Mouse (Mus musculus) kidney, postnatal 0 days (tissue): ENCODE data around the gene Tmprss6. TPM values are rescaled to one million over a fixed set of nuclear protein-coding genes. Genes with fewer than 3 reads are reported as not detected.

Experiments
- ATAC-seq: fragments of 200-750 bp; cut with Nextera tagmentation; replicated peaks from 2 replicates; pipeline ENCODE4 v1.8.0; 2017; ENCODE audit warnings: low read depth, moderate number of reproducible peaks, moderate TSS enrichment, moderate library complexity; ENCODE audit not compliant: low FRiP score
- DNase-seq: peaks from one replicate; pipeline ENCODE4 v3.0.0-alpha.2; 2016; ENCODE audit warnings: low spot score
- H3K27ac ChIP-seq: fragments of 300-500 bp; sonication (generic); 2 replicates; pipeline ENCODE4 v1.5.1; 2014; ENCODE audit warnings: mild to moderate bottlenecking
- H3K27me3 ChIP-seq: fragments of 300-500 bp; sonication (generic); 2 replicates; pipeline ENCODE4 v1.6.1; 2014; ENCODE audit warnings: low read length, mixed read lengths; ENCODE audit not compliant: insufficient read depth
- H3K36me3 ChIP-seq: fragments of 300-500 bp; sonication (generic); 2 replicates; pipeline ENCODE4 v1.6.1; 2014; ENCODE audit warnings: low read length, mixed read lengths; ENCODE audit not compliant: insufficient read depth
- H3K4me1 ChIP-seq: fragments of 300-500 bp; sonication (generic); replicated peaks from 2 replicates; pipeline ENCODE4 v1.6.1; 2014; ENCODE audit warnings: antibody characterized with exemption, low read length, mixed read lengths; ENCODE audit not compliant: insufficient read depth
- H3K4me2 ChIP-seq: fragments of 300-500 bp; sonication (generic); 2 replicates; pipeline ENCODE4 v1.6.1; 2014; ENCODE audit warnings: mild to moderate bottlenecking, low read length, moderate library complexity, mixed read lengths
- H3K4me3 ChIP-seq: fragments of 300-500 bp; sonication (generic); replicated peaks from 2 replicates; pipeline ENCODE4 v1.5.1; 2014; ENCODE audit warnings: low read depth, low read length
- H3K9ac ChIP-seq: fragments of 300-500 bp; sonication (generic); 2 replicates; pipeline ENCODE4 v1.6.1; 2014; ENCODE audit warnings: low read depth, low read length
- H3K9me3 ChIP-seq: fragments of 300-500 bp; sonication (generic); replicated peaks from 2 replicates; pipeline ENCODE4 v1.6.1; 2016; ENCODE audit warnings: low read length, inconsistent platforms, mixed read lengths
- CTCF ChIP-seq: IDR thresholded peaks from 2 replicates; pipeline ENCODE4 v1.5.1; 2016; ENCODE audit warnings: antibody characterized with exemption, low read depth, mild to moderate bottlenecking, moderate library complexity
- WGBS: fragments of 180-500 bp; shearing (Covaris S2); extraction: QIAGEN DNeasy Blood & Tissue Kit; methylation state at CpG from one replicate; pipeline ENCODE4 v1.1.7; 2014; 5-methylcytosine and 5-hydroxymethylcytosine counted together
- polyA plus RNA-seq: library from polyadenylated mRNA; unstranded; fragments of >200 nt; fragmentation: Nextera tagmentation; extraction: Ambion mirVana; gene quantifications from 2 replicates; pipeline ENCODE4 v1.2.1, GENCODE M21; 2015

Tmprss6 gene
- polyA plus RNA-seq, 1 experiment from 2014 or later = 0.24 TPM

DNA sequence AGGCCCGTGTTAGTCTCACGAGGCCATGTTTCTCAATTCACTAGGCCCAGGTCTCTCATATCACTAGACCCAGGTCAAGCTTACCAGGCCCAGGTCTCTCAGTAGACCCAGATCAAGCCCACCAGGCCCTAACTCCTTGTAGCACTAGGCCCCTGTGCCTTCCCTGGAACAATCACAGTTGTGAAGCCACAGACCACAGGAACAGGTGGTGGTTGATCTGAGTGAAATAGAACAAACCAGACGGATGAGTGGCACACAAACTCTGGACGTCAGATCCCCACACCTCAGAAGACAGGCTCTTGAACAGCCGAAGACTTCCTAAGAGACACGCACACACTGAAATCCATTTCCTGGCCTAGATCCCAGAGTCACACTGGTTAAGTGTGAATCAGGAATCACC lies 42.3 kb upstream of the Tmprss6 start:
- ATAC-seq (no peak), DNase-seq (no peak)
- Histone ChIP-seq H3K36me3 (no peaks in the 10 kb centered on the region), H3K9me3 (no peaks in the 10 kb centered on the region), H3K27me3 (no peaks in the 10 kb centered on the region), H3K4me3 (no peak overlapping the region), H3K9ac (no peak overlapping the region), H3K4me2 (no peak overlapping the region), H3K4me1 (no peaks in the 10 kb centered on the region; the same call in 1 of the 2 replicates), H3K27ac (no peak overlapping the region)
- WGBS = 82% methylated on average over 6 of the region's 6 CpGs
- TF ChIP-seq CTCF = no peak

DNA sequence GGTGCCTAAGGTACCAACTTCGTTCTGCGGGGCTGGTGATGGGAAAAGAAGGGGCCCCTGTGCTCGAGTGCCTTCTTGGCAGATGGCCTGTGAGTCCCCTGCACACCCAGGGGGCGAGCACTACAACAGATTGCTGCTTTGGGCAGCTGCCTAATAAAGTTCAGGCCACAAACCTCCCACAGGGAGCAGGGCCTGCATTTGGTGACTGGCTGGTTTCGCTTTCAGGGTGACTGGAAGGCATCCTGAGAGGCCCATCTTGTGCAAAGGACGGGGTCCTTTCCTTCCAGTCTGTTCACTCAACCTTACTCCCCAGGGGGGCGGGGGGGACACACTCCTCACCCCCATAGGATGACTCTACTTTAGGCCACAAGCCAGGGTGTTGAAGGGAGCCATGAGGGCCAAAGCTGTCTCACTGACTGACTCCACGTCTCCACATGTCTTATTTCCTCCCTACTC lies 41.7 kb upstream of the Tmprss6 start:
- Histone ChIP-seq H3K4me1 (no peaks in the 10 kb centered on the region; the same call in 1 of the 2 replicates), H3K4me3 (no peak overlapping the region), H3K36me3 (no peaks in the 10 kb centered on the region), H3K9ac (no peak overlapping the region), H3K9me3 (no peaks in the 10 kb centered on the region), H3K27me3 (no peaks in the 10 kb centered on the region), H3K27ac (no peak overlapping the region), H3K4me2 (no peak overlapping the region)
- ATAC-seq (no peak), DNase-seq (no peak)
- no peak for TF ChIP-seq CTCF
- 65% methylated on average over 8 of the region's 8 CpGs for WGBS

DNA sequence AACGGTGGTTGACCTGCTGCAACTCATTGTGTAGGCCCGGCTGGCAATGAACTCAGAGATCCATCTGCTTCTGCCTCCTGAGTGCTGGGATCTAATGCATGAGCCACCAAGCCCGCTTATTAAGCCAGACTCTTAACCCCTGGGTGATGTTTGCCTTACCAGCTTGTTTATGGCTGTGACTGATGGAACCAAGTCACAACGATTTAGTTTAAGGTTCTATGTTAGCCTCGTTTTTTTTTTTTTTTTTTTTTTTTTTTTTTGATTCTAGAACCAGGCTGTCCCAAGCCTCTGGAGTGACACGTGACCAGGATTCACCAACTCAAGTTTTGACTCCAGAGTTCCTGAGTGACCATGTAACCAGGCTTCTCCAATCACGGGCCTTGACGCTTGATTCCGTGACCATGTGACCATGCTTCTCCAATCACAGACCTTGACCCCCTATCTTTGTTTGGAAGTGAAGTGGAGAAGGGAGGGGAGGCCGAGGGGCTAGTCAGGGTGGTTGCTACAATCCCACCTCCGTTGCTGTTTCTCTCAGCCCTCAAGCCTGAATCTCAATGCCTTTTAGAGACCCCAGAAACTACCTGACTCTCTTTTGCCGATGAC lies 41.0 kb upstream of the Tmprss6 start:
- Histone ChIP-seq H3K4me1 (no peaks in the 10 kb centered on the region; the same call in 1 of the 2 replicates), H3K9me3 (no peaks in the 10 kb centered on the region), H3K36me3 (no peaks in the 10 kb centered on the region), H3K27me3 (no peaks in the 10 kb centered on the region), H3K4me2 (no peak overlapping the region), H3K9ac (no peak overlapping the region), H3K4me3 (no peak overlapping the region), H3K27ac (no peak overlapping the region)
- 57% methylated on average over 12 of the region's 12 CpGs for WGBS
- ATAC-seq (no peak), DNase-seq (no peak)
- TF ChIP-seq CTCF = no peak

DNA sequence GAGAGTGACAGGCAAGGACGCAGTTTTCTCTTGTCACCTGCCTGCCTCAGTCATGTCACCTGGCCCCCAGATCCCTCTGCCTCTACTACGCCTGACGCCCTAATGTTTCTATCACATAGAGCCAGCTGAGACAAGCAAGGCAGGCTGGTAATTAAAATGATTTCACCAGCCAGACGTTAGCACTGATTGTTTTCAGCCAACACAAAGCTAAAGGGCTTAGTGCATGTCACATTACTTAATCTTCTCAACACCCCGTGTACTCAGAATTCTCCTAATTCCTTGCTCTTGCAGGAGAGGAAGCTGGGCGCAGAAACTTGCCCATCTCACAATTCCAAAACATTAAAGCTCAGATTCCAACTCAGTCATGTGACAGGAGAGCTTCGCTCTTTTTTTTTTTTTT lies 40.0 kb upstream of the Tmprss6 start:
- TF ChIP-seq CTCF = no peak
- Histone ChIP-seq H3K9me3 (no peaks in the 10 kb centered on the region), H3K4me3 (no peak overlapping the region), H3K9ac (no peak overlapping the region), H3K4me1 (no peaks in the 10 kb centered on the region; the same call in 1 of the 2 replicates), H3K27ac (no peak overlapping the region), H3K36me3 (no peaks in the 10 kb centered on the region), H3K27me3 (no peaks in the 10 kb centered on the region), H3K4me2 (no peak overlapping the region)
- 68% methylated on average over 7 of the region's 7 CpGs for WGBS
- DNase-seq (no peak), ATAC-seq (no peak)

DNA sequence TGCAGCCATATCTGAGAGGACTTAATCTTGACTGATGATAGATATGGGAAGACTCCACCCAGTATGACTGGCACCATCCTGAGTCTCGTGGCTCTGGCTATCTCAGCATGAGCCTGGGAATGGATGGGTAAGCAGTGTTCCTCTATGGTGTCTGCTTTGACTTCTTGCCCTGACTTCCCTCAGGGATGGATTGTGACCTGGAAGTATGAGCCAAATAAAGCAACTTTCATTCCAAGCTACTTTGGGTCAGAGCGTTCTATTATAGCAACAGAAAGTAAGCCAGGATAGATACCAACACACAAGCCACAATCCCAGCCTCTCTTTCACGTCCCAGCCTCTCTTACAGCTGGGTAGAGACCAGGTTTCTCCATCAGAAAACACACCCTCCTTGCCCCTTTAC lies 37.1 kb upstream of the Tmprss6 start:
- no peak for ATAC-seq
- WGBS = 76% methylated on average over 3 of the region's 3 CpGs
- no peak overlapping the region for H3K27ac ChIP-seq

DNA sequence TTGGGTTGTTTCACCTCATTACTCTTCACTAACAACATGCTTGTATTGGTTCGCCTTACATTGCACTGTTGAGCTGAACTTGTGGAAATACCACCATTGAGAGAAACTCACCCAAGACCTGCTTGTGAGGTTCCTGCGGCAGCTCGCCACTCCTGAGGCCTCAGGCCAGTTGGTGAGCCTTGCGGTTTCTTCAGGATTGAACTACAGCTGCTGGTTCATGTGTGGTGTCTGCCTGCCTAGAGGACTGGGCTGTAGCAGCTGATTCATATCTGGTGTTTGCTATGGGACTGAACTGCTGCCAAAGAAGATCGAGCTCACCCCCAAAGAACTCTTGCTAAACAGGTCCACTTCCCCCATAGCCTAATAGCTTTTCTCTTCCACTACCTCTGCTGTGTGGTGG lies 36.4 kb upstream of the Tmprss6 start:
- H3K9ac ChIP-seq = no peak overlapping the region
- no peak for ATAC-seq
- no peak overlapping the region for H3K27ac ChIP-seq
- H3K4me1 ChIP-seq = no peaks in the 10 kb centered on the region
- no peak for DNase-seq
- no peak overlapping the region for H3K4me3 ChIP-seq
- H3K4me2 ChIP-seq = no peak overlapping the region
- H3K36me3 ChIP-seq = no peaks in the 10 kb centered on the region
- TF ChIP-seq CTCF = no peak
- 88% methylated on average over 5 of the region's 5 CpGs for WGBS
- H3K27me3 ChIP-seq = no peaks in the 10 kb centered on the region
- H3K9me3 ChIP-seq = no peaks in the 10 kb centered on the region

More for the DNA sequence above, 37.1 kb upstream of the Tmprss6 start:
- Histone ChIP-seq H3K4me1 (no peaks in the 10 kb centered on the region), H3K27me3 (no peaks in the 10 kb centered on the region), H3K36me3 (no peaks in the 10 kb centered on the region), H3K9ac (no peak overlapping the region), H3K4me3 (no peak overlapping the region), H3K9me3 (no peaks in the 10 kb centered on the region), H3K4me2 (no peak overlapping the region)
- no peak for DNase-seq
- TF ChIP-seq CTCF = no peak

DNA sequence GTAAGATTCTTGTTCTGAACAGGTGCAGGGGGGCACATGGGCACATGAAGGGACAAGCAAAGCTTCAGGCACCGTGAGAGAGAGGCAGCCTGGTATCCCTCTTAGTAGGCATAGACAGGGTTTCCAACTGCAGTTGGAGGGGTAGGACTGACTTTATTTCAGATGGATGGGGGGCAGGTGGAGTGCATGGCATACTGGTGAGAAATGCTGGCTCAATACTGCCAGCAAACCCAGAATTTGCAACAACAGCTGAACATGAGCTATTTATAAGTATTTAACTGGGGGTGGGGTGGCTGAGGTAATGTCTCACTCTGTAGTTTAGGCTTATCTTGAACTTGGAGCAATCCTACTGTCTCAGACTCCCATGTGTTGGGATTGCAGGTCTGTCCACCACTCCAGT lies 35.6 kb upstream of the Tmprss6 start:
- TF ChIP-seq CTCF = no peak
- Histone ChIP-seq H3K9me3 (no peaks in the 10 kb centered on the region), H3K9ac (no peak overlapping the region), H3K27ac (no peak overlapping the region), H3K4me1 (no peaks in the 10 kb centered on the region), H3K27me3 (no peaks in the 10 kb centered on the region), H3K4me2 (no peak overlapping the region), H3K4me3 (no peak overlapping the region), H3K36me3 (no peaks in the 10 kb centered on the region)
- WGBS = 89% methylated on average over 1 of the region's 1 CpGs
- DNase-seq = no peak
- ATAC-seq = no peak
